Mouse (Mus musculus) cortical plate, adult 2 months (tissue): ENCODE results near the gene Eya3.

ENCODE experiments used
- CTCF ChIP-seq: fragments of 200-500 bp; IDR thresholded peaks from 2 replicates; pipeline ENCODE4 v1.5.1; 2011; ENCODE audit warnings: mild to moderate bottlenecking, control low read depth, low read length; ENCODE audit not compliant: insufficient read depth; ENCODE audit errors: extremely low read depth
- POLR2A ChIP-seq: fragments of 200-500 bp; IDR thresholded peaks from 2 replicates; pipeline ENCODE4 v1.6.1; 2011; ENCODE audit warnings: mild to moderate bottlenecking, low read length, control low read depth; ENCODE audit not compliant: insufficient read depth; ENCODE audit errors: extremely low read depth

DNA sequence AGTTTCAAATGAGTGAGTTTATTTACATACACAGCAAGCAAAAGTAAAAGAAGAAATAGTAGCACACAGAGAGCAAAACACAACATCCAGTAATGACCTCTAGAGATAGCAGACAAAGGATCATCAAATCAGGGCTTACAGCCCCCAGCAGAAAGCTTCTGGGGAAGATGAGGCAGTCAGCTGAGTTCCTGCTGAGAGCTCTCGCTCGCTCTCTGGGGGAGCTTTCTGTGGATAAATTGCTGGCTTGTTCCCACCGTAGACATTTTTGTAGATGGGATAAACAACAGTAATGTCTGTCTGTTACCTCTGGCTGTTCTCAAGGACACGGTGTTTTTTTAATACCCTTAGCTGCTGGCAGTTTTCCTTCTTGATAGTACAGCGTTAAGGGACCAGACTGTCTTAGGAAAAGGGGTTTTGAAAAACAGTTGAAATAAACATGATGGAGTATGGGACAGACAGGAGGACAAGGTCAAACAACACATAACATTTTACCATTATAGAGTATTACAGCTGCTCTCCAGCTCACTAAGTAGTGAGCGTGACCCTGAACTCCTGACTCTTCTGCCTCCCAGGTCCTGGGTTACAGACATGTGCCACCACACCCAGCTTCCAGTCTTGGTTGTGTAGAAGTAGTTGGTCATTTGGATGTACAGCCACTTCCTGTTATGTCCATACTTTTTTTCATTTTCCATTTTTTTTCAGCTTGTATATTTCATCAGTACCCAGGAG, 10.6 kb downstream of the Eya3 start:
- TF ChIP-seq CTCF: no peak
- no peak for TF ChIP-seq POLR2A
